In the genomic region with DNA sequence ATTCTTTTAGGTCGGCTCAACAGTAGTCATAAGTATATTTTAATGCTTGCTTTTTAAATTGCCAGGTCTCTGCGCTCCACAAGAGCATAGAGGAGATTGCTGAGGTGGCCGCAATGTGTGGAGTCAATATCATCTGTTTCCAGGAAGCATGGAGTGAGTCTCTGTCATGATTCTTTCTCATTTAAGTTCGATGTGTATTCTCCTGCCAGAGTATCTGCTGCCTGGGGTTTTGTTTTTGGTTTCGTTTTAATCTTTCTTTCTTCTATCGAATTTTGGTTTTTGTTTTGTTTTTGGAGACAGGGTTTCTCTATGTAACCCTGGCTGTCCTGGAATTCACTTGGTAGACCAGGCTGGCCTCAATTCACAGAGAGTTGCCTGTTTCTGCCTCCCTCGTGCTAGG, we compare ENCODE assay signal across 28 mouse cellular contexts. TPM values are rescaled to one million over a fixed set of nuclear protein-coding genes. Genes with fewer than 3 reads are reported as not detected.
A peak's percentile ranks its signal among the peaks of the same experiment; 100 is the strongest.
DNase-seq lines count a peak whose midpoint lies in the region; ATAC-seq and TF ChIP-seq lines count a peak whose summit lies in the region.
"Had no signal": no experiment of that assay in that cellular context is flagged by ENCODE, and none has a peak within 500 bp of the region (broad histone marks: within the 10 kb centered on the region; RNA-seq: fewer than 3 reads in every experiment).

No protein-coding gene starts in this region.

- H3K4me1 ChIP-seq in hindbrain, embryonic 14.5 days (replicated peaks; ENCODE audit: control insufficient read depth, insufficient read depth, low read length) = no peaks in the 10 kb centered on the region; the same call in 1 of the 2 replicates
- no peaks in the 10 kb centered on the region for H3K4me1 ChIP-seq in forebrain, postnatal 0 days (ENCODE audit: insufficient read depth)
- H3K4me1 ChIP-seq in forebrain, embryonic 14.5 days (ENCODE audit: control insufficient read depth, insufficient read depth, low read length) = peaks cover 13% of the 10 kb centered on the region

- no peak overlapping the region for H3K4me3 ChIP-seq in myocyte
- H3K4me3 ChIP-seq in hindbrain, embryonic 14.5 days (replicated peaks; ENCODE audit: low read length) = no peak overlapping the region
- H3K4me3 ChIP-seq in forebrain, postnatal 0 days (ENCODE audit: low read depth, low read length) = no peak overlapping the region
- H3K4me3 ChIP-seq in forebrain, embryonic 14.5 days (ENCODE audit: low read depth, low read length) = no peak overlapping the region
- H3K4me3 ChIP-seq: embryonic facial prominence, embryonic 12.5 days; embryonic facial prominence, embryonic 15.5 days; forebrain, embryonic 15.5 days; gastrocnemius, adult 2 months; heart, embryonic 12.5 days; heart, embryonic 15.5 days; hindbrain, embryonic 10.5 days; hindbrain, embryonic 13.5 days had no signal

- H3K79me2 ChIP-seq in myocyte (ENCODE audit: control insufficient read depth, insufficient read depth) = no peaks in the 10 kb centered on the region

- peak overlapping the region; percentile 5 for H3K4me2 ChIP-seq in myocyte (ENCODE audit: low read depth)
- no peak overlapping the region for H3K4me2 ChIP-seq in hindbrain, embryonic 14.5 days (replicated peaks)
- no peak overlapping the region for H3K4me2 ChIP-seq in forebrain, postnatal 0 days (ENCODE audit: low read depth)
- no peak overlapping the region for H3K4me2 ChIP-seq in forebrain, embryonic 14.5 days (ENCODE audit: low read length)
- H3K4me2 ChIP-seq: embryonic facial prominence, embryonic 12.5 days; embryonic facial prominence, embryonic 15.5 days; forebrain, embryonic 15.5 days; heart, embryonic 12.5 days; heart, embryonic 15.5 days; hindbrain, embryonic 13.5 days had no signal

- H3K36me3 ChIP-seq in myocyte (ENCODE audit: control insufficient read depth, insufficient read depth) = no peaks in the 10 kb centered on the region
- no peaks in the 10 kb centered on the region for H3K36me3 ChIP-seq in hindbrain, embryonic 14.5 days (replicated peaks; ENCODE audit: control insufficient read depth, insufficient read depth)
- no peaks in the 10 kb centered on the region for H3K36me3 ChIP-seq in forebrain, postnatal 0 days (ENCODE audit: insufficient read depth)
- no peaks in the 10 kb centered on the region for H3K36me3 ChIP-seq in forebrain, embryonic 14.5 days (ENCODE audit: control insufficient read depth, insufficient read depth, low read length)
- H3K36me3 ChIP-seq: embryonic facial prominence, embryonic 12.5 days; embryonic facial prominence, embryonic 15.5 days; forebrain, embryonic 15.5 days; heart, embryonic 12.5 days; heart, embryonic 15.5 days; hindbrain, embryonic 10.5 days; hindbrain, embryonic 13.5 days had no signal

- no peak overlapping the region for H3K27ac ChIP-seq in hindbrain, embryonic 14.5 days
- H3K27ac ChIP-seq in forebrain, postnatal 0 days (ENCODE audit: low read depth, low read length) = no peak overlapping the region
- no peak overlapping the region for H3K27ac ChIP-seq in forebrain, embryonic 14.5 days (ENCODE audit: low read depth, low read length)
- H3K27ac ChIP-seq: embryonic facial prominence, embryonic 12.5 days; embryonic facial prominence, embryonic 15.5 days; forebrain, embryonic 15.5 days; gastrocnemius, adult 2 months; heart, embryonic 15.5 days; hindbrain, embryonic 10.5 days; hindbrain, embryonic 13.5 days; hindbrain, postnatal 0 days had no signal

- no peak overlapping the region for H3K9ac ChIP-seq in hindbrain, embryonic 14.5 days
- H3K9ac ChIP-seq in forebrain, postnatal 0 days = no peak overlapping the region
- H3K9ac ChIP-seq in forebrain, embryonic 14.5 days (ENCODE audit: low read length) = no peak overlapping the region
- H3K9ac ChIP-seq: embryonic facial prominence, embryonic 12.5 days; embryonic facial prominence, embryonic 15.5 days; forebrain, embryonic 15.5 days; heart, embryonic 12.5 days; heart, embryonic 15.5 days; hindbrain, embryonic 13.5 days had no signal

- peak; percentile 67 for DNase-seq in CD4-positive helper T cell, adult 2 months (ENCODE audit: low read depth, low spot score)
- DNase-seq in CD4-positive, CD25-positive, alpha-beta regulatory T cell, adult 2 months (ENCODE audit: low read depth, low spot score) = peak; percentile 52
- no peak for DNase-seq in hindbrain, embryonic 14.5 days (ENCODE audit: low spot score)
- DNase-seq in forebrain, postnatal 0 days = no peak
- DNase-seq in forebrain, embryonic 14.5 days (ENCODE audit: low spot score) = no peak
- DNase-seq: adrenal gland, postnatal 10 days; adrenal gland, postnatal 36 days; cerebellum, adult 18-20 months; cerebellum, adult 9-10 months; cerebellum, postnatal 14 days; gastrocnemius, adult 2 months; gastrocnemius, postnatal 14 days; heart, adult 18-20 months; heart, postnatal 10 days; heart, postnatal 36 days; kidney, adult 18-20 months had no signal

- ATAC-seq in activated CD4-positive, CD25-positive, alpha-beta regulatory T cell, adult 4 months = peak; percentile 69
- no peak for ATAC-seq in hindbrain, embryonic 14.5 days (ENCODE audit: low FRiP score)
- no peak for ATAC-seq in forebrain, postnatal 0 days
- ATAC-seq in forebrain, embryonic 14.5 days = no peak
- ATAC-seq: forebrain, embryonic 15.5 days; hindbrain, postnatal 0 days; intestine, embryonic 16.5 days had no signal

- TF ChIP-seq CTCF in forebrain, postnatal 0 days (IDR thresholded peaks at IDR 0.05; ENCODE audit: low read depth) = no peak

- TF ChIP-seq POLR2A in myocyte (IDR thresholded peaks at IDR 0.05; ENCODE audit: insufficient read length, low read depth) = no peak

- H3K9me3 ChIP-seq in hindbrain, embryonic 14.5 days (ENCODE audit: control insufficient read depth, low read length) = no peaks in the 10 kb centered on the region
- H3K9me3 ChIP-seq in forebrain, postnatal 0 days (ENCODE audit: low read length) = no peaks in the 10 kb centered on the region
- no peaks in the 10 kb centered on the region for H3K9me3 ChIP-seq in forebrain, embryonic 14.5 days (replicated peaks; ENCODE audit: control insufficient read depth, low read length)
- H3K9me3 ChIP-seq: embryonic facial prominence, embryonic 12.5 days; embryonic facial prominence, embryonic 15.5 days; forebrain, embryonic 15.5 days; heart, embryonic 12.5 days; heart, embryonic 15.5 days; hindbrain, embryonic 10.5 days; hindbrain, embryonic 13.5 days had no signal

- H3ac ChIP-seq in myocyte (ENCODE audit: control insufficient read depth, insufficient read length) = no peak overlapping the region

- H3K27me3 ChIP-seq in myocyte (ENCODE audit: control insufficient read depth, insufficient read depth, insufficient read length) = no peaks in the 10 kb centered on the region
- H3K27me3 ChIP-seq in hindbrain, embryonic 14.5 days (ENCODE audit: control insufficient read depth, insufficient read depth, low read length) = no peaks in the 10 kb centered on the region
- no peaks in the 10 kb centered on the region for H3K27me3 ChIP-seq in forebrain, postnatal 0 days (ENCODE audit: insufficient read depth, low read length)
- no peaks in the 10 kb centered on the region for H3K27me3 ChIP-seq in forebrain, embryonic 14.5 days (replicated peaks; ENCODE audit: control insufficient read depth, insufficient read depth, low read length)
- H3K27me3 ChIP-seq: embryonic facial prominence, embryonic 12.5 days; embryonic facial prominence, embryonic 15.5 days; forebrain, embryonic 15.5 days; heart, embryonic 12.5 days; heart, embryonic 15.5 days; hindbrain, embryonic 13.5 days had no signal

- WGBS in hindbrain, embryonic 14.5 days = 90% methylated on average over 7 of the region's 7 CpGs
- WGBS in forebrain, postnatal 0 days = 88% methylated on average over 7 of the region's 7 CpGs
- WGBS in forebrain, embryonic 14.5 days = 89% methylated on average over 7 of the region's 7 CpGs

TF ChIP-seq in myocyte, 11 proteins besides CTCF, POLR2A, EP300 and RAD21:
- TF ChIP-seq MAX (IDR thresholded peaks at IDR 0.05; ENCODE audit: low read depth) (no peak), CEBPB (IDR thresholded peaks at IDR 0.05; ENCODE audit: insufficient read depth, poor library complexity, severe bottlenecking) (no peak), POLR2AphosphoS2 (IDR thresholded peaks at IDR 0.05; ENCODE audit: insufficient read length, low read depth) (no peak), TCF12 (IDR thresholded peaks at IDR 0.05; ENCODE audit: insufficient read depth, poor library complexity, severe bottlenecking) (no peak), REST (IDR thresholded peaks at IDR 0.05; ENCODE audit: insufficient read depth, insufficient read length) (no peak), USF1 (IDR thresholded peaks at IDR 0.05; ENCODE audit: low read depth) (no peak), MYOD1 (IDR thresholded peaks at IDR 0.05; ENCODE audit: control insufficient read depth in 1 of 3, insufficient read length in 2 of 3, low read depth in 2 of 3) (no peak), TCF3 (IDR thresholded peaks at IDR 0.05; ENCODE audit: insufficient read length, low read depth) (no peak), MYOG (IDR thresholded peaks at IDR 0.05; ENCODE audit: control insufficient read depth in 1 of 3, insufficient read depth in 1 of 3, insufficient read length in 2 of 3, low read depth in 2 of 3) (no peak), E2F4 (IDR thresholded peaks at IDR 0.05; ENCODE audit: insufficient read depth) (no peak), SRF (IDR thresholded peaks at IDR 0.05; ENCODE audit: control insufficient read depth, insufficient read length, low read depth) (no peak)

RNA-seq across cellular contexts. Expression of gene Upb1, which starts 14.0 kb away (rescaled TPM):
- 1 to 10 TPM in 1 of 2 experiments, not detected in 1; 1.0 TPM for polyA plus RNA-seq in activated CD4-positive, CD25-positive, alpha-beta regulatory T cell, adult 4 months (2017; shearing (Covaris generic))
- polyA plus RNA-seq in myocyte (2012; fragmentation: generic; extraction: Trizol) = 0.04 TPM
- 0.55 and 0.97 TPM in 2 replicates for polyA plus RNA-seq in hindbrain, embryonic 14.5 days (2014; fragmentation: Nextera tagmentation; extraction: Ambion mirVana)
- total RNA-seq in forebrain, postnatal 0 days (2014; rRNA removed) = 0.38 and 0.62 TPM in 2 replicates
- polyA plus RNA-seq in forebrain, postnatal 0 days (2015; fragmentation: Nextera tagmentation; extraction: Ambion mirVana) = 0.58 and 0.75 TPM in 2 replicates
- 0.11 and 0.14 TPM in 2 replicates for polyA plus RNA-seq in forebrain, embryonic 14.5 days (2014; fragmentation: Nextera tagmentation; extraction: Ambion mirVana)
- total RNA-seq: gastrocnemius, adult 2 months had no signal
- polyA plus RNA-seq: forebrain, embryonic 11.5 days; hindbrain, embryonic 10.5 days had no signal

Comparison
In these comparisons a context has a peak if more than half of its experiments do, and no peak if none do; other contexts are left out.
1. DNase-seq: peak in CD4-positive helper T cell, adult 2 months (single experiment) and CD4-positive, CD25-positive, alpha-beta regulatory T cell, adult 2 months (single experiment); none in hindbrain, embryonic 14.5 days (single experiment), forebrain, postnatal 0 days (single experiment) and forebrain, embryonic 14.5 days (single experiment).